Mouse (Mus musculus) left cerebral cortex, adult 8-10 months (tissue): ENCODE data around the gene Lypd8. TPM values are rescaled to one million over a fixed set of nuclear protein-coding genes. Genes with fewer than 3 reads are reported as not detected.
A peak's percentile ranks its signal among the peaks of the same experiment; 100 is the strongest.
"Not testable (repeated sequence)": the region's sequence is repeated elsewhere in the genome, so short reads cannot be mapped to it uniquely, and the experiment has no call there.

Source experiments
- DNase-seq, 2 experiments: peaks; one replicate each; pipeline ENCODE4 v3.0.0; 2022; ENCODE audit warnings: low spot score in 2 of 2
- total RNA-seq, 4 experiments: library from RNA; stranded (reverse); gene quantifications; 2 replicates each; pipeline ENCODE4 v1.2.4; 2022

Lypd8 gene
- total RNA-seq: not detected

DNA sequence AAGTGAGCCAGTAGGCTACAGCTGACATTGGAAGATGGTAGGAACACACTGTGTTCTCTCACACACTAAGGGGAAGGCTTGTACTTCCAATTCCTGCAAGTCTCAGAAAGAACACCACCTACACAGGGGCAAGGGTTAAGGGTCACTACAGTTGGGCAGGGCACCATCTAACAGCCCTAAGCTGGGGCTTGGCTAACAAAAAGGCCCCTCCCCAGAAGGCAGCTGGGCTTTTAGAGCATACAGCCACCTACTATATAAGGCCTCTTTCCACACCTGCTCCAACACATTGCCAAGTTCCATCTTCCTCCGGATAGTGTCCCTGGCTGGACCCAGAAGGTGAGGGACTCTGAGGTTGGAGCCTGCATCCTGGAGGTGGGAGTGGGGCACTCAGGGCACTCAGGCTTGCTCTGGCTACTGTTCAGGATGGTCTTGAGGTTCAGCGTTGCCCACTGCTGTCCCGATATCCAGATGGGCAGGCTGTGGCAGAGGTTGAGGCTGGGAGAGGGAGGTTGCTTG is at the start of gene Lypd8:
Gene Lypd8 (plus strand): TSS at position 281 of the 516 bp plus-strand sequence.
- no peak for DNase-seq

GRCm38 (mm10) chr11:58329906-58330275 is 49.0 kb upstream of the Lypd8 start:
- no peak for DNase-seq

GRCm38 (mm10) chr11:58330276-58331148 is 48.3 kb upstream of the Lypd8 start, which contains the start of the genes Zfp672 and Sh3bp5l:
Gene Zfp672, minus strand, starts transcription at chr11:58330339.
Gene Sh3bp5l, plus strand, starts transcription at chr11:58330724.
- DNase-seq: peak; percentile 87 to 88

DNA sequence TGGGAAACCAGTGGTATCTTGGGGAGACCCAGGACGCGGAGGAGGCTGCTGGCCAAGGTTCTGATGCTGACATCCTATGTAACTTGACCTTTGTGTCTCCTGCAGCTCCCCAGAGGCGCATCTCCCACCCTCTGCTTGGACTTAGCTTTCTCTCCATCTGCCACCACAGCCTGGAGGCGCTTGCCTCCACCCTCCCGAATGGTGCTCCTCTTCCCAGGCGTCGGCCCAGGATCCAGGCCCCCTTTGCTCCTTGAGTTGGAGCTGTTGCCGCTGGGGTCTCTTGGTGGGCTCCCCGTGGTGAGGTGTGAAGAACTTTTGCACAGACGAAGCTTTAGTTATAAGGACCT is 47.7 kb upstream of the Lypd8 start:
- no peak for DNase-seq

- no peak for DNase-seq
These were observed 47.3 kb upstream of the Lypd8 start for GRCm38 (mm10) chr11:58331546-58331945.

DNA sequence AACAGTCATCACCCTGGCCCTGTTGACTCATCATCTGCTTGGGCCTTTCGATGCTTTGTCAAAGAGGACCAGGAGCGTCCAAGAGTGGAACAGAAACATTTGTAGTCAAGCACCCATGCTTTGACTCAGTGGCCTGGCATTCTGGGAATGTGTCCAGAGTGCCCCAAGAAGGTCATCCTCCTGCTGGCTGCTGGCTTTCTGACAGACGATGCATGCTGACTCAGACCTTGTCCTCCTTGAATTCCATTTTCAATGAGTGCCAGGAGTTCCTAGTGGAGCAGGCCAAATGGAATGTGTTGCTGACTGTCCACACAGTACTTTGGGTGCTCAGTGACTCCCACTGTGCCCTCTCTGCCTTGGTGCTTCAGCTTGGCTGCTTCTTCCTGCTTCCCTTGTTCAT is 44.1 kb upstream of the Lypd8 start:
- DNase-seq: no peak

DNA sequence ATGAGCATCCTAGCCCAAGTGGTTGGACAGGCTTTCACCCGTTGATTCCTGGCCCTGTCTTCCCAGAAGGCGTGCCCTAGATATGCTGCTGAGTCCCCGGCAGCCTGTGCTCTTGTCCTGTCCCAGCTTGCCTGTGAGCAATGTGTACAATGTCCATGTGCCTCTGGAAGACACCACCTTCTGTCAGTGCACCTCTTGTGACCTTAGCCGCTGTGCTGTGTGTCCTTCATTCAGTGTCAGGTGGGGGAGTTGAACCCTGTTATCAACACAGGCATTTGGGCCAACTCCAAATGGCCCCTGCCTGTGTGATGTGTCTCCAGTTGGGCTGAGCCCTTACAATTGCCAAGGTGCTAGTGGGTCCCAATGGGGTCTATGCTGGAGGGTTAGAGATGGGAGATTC is 32.1 kb upstream of the Lypd8 start:
- no peak for DNase-seq

- DNase-seq: no peak
These were observed 28.2 kb upstream of the Lypd8 start for GRCm38 (mm10) chr11:58350628-58351027.

- no peak for DNase-seq
These were observed 27.7 kb upstream of the Lypd8 start for GRCm38 (mm10) chr11:58351179-58351578.

DNA sequence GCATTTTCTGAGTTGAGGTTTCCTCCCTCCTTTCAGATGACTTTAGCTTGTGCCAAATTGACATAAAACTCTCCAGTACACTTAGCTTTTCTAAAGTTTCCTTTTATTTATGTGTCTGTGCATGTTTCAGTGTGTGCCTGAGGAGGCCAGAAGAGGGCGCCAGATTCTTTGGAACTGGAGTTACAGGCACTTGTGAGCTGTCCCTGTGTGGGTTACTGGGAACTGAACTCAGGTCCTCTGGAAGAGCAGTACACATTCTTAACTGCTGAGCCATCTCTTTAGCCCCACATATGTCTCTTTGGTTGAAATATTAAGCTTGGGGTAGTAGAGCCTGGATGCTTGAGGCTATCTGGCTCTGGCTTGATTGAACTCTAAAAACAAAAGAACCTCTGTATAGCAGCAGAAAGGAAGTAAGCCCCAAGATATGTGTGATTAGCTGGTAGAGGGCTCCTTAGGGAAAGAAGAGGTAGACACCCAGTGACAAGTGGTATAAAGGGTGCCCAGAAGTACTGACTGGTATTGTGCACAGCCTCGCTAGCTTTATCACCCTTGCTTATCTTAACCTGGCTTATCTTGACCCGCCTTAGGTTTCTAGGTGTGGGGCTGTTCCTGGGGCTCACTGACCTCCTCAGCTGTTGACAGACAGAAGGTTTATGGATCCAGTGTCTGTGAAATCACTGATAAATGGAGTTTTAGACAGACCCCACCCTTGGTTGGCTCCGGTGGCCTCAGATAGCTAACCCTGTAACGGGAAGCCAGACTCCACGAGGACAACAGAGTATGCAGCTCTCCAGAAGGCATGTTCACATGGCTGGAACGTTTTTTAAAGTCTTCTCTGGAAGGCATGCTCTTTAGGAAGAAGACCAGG is 25.9 kb upstream of the Lypd8 start:
- no peak for DNase-seq

DNA sequence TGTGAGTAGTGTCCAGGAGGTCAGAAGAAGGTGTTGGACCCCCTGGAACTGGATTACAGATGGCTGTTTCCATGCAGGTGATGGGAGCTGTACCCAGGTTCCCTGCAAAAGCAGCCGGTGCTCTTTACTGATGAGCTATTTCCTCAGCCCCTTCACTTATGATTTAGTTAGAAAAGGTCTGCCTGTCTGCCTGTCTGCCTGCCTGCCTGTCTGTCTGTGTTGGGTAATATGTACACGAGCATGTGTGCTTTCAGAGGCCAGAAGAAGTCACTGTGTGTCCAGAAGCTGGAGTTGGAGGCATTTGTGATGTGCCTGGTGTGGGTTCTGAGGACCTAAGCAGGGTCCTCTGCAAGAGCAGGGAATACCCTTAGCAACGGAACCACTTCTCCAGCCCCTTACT is 25.1 kb upstream of the Lypd8 start:
- DNase-seq: no peak

GRCm38 (mm10) chr11:58354476-58354875 is 24.4 kb upstream of the Lypd8 start:
- DNase-seq: peak in 1 of 2 experiments; percentile 67

DNA sequence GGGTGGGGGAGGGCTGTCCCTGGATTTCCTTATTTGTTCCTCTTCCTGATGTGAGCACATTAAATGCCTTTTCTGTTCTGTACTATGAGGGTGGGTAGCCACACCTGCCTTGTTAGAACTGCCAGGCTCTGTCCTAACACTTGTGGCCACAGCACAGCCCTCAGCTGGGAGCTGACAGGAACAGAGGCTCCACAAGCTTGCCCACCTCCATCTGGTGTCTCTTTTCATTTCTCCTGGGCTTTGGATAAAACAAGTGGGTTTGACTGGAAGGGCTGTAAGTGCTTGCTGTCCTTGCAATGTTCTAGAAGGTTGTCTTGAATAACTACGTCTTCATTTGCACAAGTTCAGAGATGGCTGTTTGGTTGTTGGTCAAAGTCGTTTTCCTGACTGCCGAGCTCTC is 23.9 kb upstream of the Lypd8 start:
- DNase-seq: peak in 1 of 2 experiments; percentile 36

GRCm38 (mm10) chr11:58357042-58357441 is 21.8 kb upstream of the Lypd8 start:
- DNase-seq: no peak

DNA sequence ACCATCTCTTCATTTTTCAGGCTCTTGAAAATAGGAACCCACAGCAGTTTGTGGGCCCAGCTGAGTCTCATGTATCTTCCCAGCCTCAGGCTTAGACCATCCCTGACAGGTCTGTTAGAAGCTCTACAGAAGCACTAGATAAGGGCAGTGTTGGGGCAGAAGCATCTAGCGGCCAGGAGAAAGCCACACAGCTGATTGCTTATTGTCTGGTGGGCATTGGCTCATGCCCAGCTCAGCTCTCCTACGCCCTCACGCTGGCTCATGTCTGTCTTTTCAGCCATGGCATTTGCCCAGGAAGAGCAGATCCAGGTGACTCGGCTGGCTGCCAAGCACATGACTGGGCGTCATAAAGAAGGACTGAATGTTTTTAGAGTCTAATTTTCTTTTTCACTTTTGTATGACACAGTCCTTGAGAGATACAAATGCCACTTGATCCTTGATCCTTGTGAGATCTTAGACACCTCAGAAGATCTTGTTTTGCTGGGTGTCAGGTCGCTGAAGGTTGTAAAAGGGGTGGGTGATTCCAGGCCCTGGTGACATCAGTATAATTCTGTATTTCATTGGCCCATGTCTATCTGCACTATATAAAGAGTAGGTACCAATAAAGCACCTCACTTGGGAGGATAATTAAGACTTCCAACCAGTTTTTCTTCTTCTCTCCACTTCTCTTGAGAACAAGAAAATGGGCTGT is 20.9 kb upstream of the Lypd8 start:
- no peak for DNase-seq

DNA sequence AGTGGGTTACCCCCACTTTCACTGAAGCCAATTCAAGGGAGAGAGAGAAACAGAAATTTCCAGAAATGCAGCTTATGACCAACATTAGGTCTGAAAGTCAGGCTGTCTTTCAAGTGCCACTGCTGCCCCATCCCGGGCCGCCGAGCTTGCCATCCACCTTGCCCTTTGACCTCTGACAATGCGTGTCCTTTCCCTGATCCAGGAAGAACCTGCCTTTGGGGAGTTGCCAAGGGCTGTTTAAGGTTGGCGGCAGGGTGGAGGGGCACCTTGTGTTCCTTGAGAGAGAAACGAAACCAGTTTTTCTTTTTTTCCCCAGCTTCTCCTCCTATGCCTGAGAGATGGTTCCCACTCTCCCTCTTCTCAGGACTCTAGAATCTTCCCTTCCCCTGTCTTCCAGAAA is 16.3 kb upstream of the Lypd8 start:
- not testable (repeated sequence) for DNase-seq

DNA sequence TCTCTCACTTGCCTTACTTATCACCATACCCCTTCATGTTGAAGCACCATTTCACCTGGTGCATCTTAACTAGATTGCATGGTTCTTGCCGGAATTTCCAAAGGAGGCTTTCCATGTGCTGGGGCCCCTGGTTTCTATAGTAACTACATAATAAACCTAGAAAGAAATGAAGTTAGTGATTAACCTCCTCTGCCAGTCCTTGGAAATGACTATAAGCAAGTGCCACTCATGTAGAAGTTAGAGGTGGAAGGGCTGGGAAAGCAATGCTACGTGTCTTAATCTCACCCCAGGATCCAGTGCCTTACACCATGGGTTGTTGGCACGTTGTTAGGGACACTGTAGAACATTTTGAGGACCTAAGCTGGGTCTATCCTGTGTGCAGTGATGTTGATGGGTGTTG is 14.4 kb upstream of the Lypd8 start:
- no peak for DNase-seq

DNA sequence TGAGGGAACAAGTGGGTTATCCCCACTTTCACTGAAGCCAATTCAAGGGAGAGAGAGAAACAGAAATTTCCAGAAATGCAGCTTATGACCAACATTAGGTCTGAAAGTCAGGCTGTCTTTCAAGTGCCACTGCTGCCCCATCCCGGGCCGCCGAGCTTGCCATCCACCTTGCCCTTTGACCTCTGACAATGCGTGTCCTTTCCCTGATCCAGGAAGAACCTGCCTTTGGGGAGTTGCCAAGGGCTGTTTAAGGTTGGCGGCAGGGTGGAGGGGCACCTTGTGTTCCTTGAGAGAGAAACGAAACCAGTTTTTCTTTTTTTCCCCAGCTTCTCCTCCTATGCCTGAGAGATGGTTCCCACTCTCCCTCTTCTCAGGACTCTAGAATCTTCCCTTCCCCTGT is 12.7 kb upstream of the Lypd8 start:
- not testable (repeated sequence) for DNase-seq

GRCm38 (mm10) chr11:58377273-58377672 is 1.6 kb upstream of the Lypd8 start:
- no peak for DNase-seq

- DNase-seq: no peak
These were observed 1.2 kb upstream of the Lypd8 start for GRCm38 (mm10) chr11:58377686-58378085.

GRCm38 (mm10) chr11:58379516-58379915 is 673 bp downstream of the Lypd8 start:
- DNase-seq: no peak

- DNase-seq: no peak
These were observed 3.6 kb downstream of the Lypd8 start for GRCm38 (mm10) chr11:58382471-58382870.
